9 mouse cellular contexts compared by ENCODE assay signal in genomic region chr6:8935705-8936104, GRCm38 (mm10). TPM values are rescaled to one million over a fixed set of nuclear protein-coding genes. Genes with fewer than 3 reads are reported as not detected.
DNase-seq lines count a peak whose midpoint lies in the region; ATAC-seq and TF ChIP-seq lines count a peak whose summit lies in the region.
"Had no signal": no experiment of that assay in that cellular context is flagged by ENCODE, and none has a peak within 500 bp of the region (broad histone marks: within the 10 kb centered on the region; RNA-seq: fewer than 3 reads in every experiment).

No protein-coding gene starts in this region.

- no peak overlapping the region for H3K4me3 ChIP-seq in intestine, embryonic 14.5 days (ENCODE audit: low read depth, low read length)
- H3K4me3 ChIP-seq in intestine, embryonic 16.5 days (ENCODE audit: low read length), result no peak overlapping the region
- no peak overlapping the region for H3K4me3 ChIP-seq in MEL (ENCODE audit: control insufficient read depth in 1 of 2, insufficient read depth in 1 of 2, low read depth in 2 of 2, low read length in 2 of 2)

- no peaks in the 10 kb centered on the region for H3K36me3 ChIP-seq in intestine, embryonic 14.5 days (ENCODE audit: control insufficient read depth, insufficient read depth, low read length)
- no peaks in the 10 kb centered on the region for H3K36me3 ChIP-seq in intestine, embryonic 16.5 days (ENCODE audit: control insufficient read depth, insufficient read depth, low read length)
- no peaks in the 10 kb centered on the region for H3K36me3 ChIP-seq in MEL (ENCODE audit: control insufficient read depth in 1 of 2, insufficient read depth in 2 of 2, low read length in 2 of 2)

- no peak for TF ChIP-seq POLR2A in MEL (IDR thresholded peaks at IDR 0.05; ENCODE audit: control insufficient read depth in 1 of 2, insufficient read depth in 1 of 2, low read depth in 1 of 2, low read length in 2 of 2, poor library complexity in 1 of 2)

- no peak overlapping the region for H3K27ac ChIP-seq in intestine, embryonic 14.5 days (ENCODE audit: low read depth)
- H3K27ac ChIP-seq in intestine, embryonic 16.5 days (ENCODE audit: low read length), result no peak overlapping the region
- H3K27ac ChIP-seq in MEL (ENCODE audit: control insufficient read depth, low read depth, low read length), result no peak overlapping the region
- H3K27ac ChIP-seq: macrophage had no signal

- WGBS in intestine, embryonic 14.5 days, result 16% methylated on average over 5 of the region's 5 CpGs
- WGBS in intestine, embryonic 16.5 days, result 13% methylated on average over 5 of the region's 5 CpGs

- H3K27me3 ChIP-seq in intestine, embryonic 14.5 days (replicated peaks; ENCODE audit: control insufficient read depth, insufficient read depth, low read length), result no peaks in the 10 kb centered on the region
- no peaks in the 10 kb centered on the region for H3K27me3 ChIP-seq in intestine, embryonic 16.5 days (replicated peaks; ENCODE audit: control insufficient read depth, insufficient read depth, low read length)
- H3K27me3 ChIP-seq in MEL (ENCODE audit: control insufficient read depth in 1 of 2, insufficient read depth in 2 of 2, low read length in 2 of 2), result no peaks in the 10 kb centered on the region; a peak in 1 of 4 replicates

- no peak overlapping the region for H3K4me2 ChIP-seq in intestine, embryonic 14.5 days (ENCODE audit: low read length)
- no peak overlapping the region for H3K4me2 ChIP-seq in intestine, embryonic 16.5 days (ENCODE audit: low read depth, low read length)

- no peaks in the 10 kb centered on the region for H3K4me1 ChIP-seq in intestine, embryonic 14.5 days (replicated peaks; ENCODE audit: control insufficient read depth, insufficient read depth, low read length)
- H3K4me1 ChIP-seq in intestine, embryonic 16.5 days (ENCODE audit: control insufficient read depth, insufficient read depth, low read length), result no peaks in the 10 kb centered on the region
- no peaks in the 10 kb centered on the region for H3K4me1 ChIP-seq in MEL (ENCODE audit: control insufficient read depth in 1 of 2, insufficient read depth in 2 of 2, low read length in 2 of 2)

- no peak for ATAC-seq in intestine, embryonic 14.5 days (replicated peaks; ENCODE audit: low FRiP score, low TSS enrichment, low read depth)
- no peak for ATAC-seq in intestine, embryonic 16.5 days
- ATAC-seq in hematopoietic stem cell, adult 5-6 weeks (replicated peaks in 1 of 2; ENCODE audit: insufficient read depth in 1 of 2, low FRiP score in 2 of 2, low TSS enrichment in 1 of 2, low read depth in 1 of 2, poor library complexity in 2 of 2, severe bottlenecking in 2 of 2), result peak; percentile 83 to 84

- TF ChIP-seq RAD21 in MEL (IDR thresholded peaks at IDR 0.05; ENCODE audit: low read depth, low read length), result peak; percentile 93

- no peak overlapping the region for H3K9ac ChIP-seq in intestine, embryonic 14.5 days (ENCODE audit: low read length)
- H3K9ac ChIP-seq in intestine, embryonic 16.5 days (ENCODE audit: low read depth, low read length), result no peak overlapping the region
- no peak overlapping the region for H3K9ac ChIP-seq in MEL (ENCODE audit: control insufficient read depth, low read depth, low read length, poor library complexity, severe bottlenecking)

- intact Hi-C loops in left cerebral cortex, postnatal 4 days (cut with DNase I), result no loop called here

- TF ChIP-seq CTCF in MEL (IDR thresholded peaks at IDR 0.05 in 2 of 3, conservative IDR thresholded peaks at IDR 0.05 in 1 of 3; ENCODE audit: control insufficient read depth in 1 of 3, insufficient read depth in 1 of 3, low read depth in 2 of 3, low read length in 3 of 3, poor library complexity in 1 of 3, severe bottlenecking in 1 of 3), result peak; percentile 33 to 76 (median 55); a peak in 5 of 6 replicates

- H3K79me2 ChIP-seq in MEL (ENCODE audit: control insufficient read depth, insufficient read depth, low read length, poor library complexity), result no peaks in the 10 kb centered on the region

- no peak for TF ChIP-seq EP300 in MEL (IDR thresholded peaks at IDR 0.05; ENCODE audit: low read depth in 1 of 2, low read length in 2 of 2)

- no peaks in the 10 kb centered on the region for H3K9me3 ChIP-seq in intestine, embryonic 14.5 days (ENCODE audit: control insufficient read depth, low read length)
- H3K9me3 ChIP-seq in intestine, embryonic 16.5 days (ENCODE audit: control insufficient read depth, low read length), result no peaks in the 10 kb centered on the region
- no peaks in the 10 kb centered on the region for H3K9me3 ChIP-seq in MEL (replicated peaks; ENCODE audit: insufficient read depth, low read length)

- DNase-seq in intestine, embryonic 14.5 days (ENCODE audit: low spot score), result peak; percentile 57
- DNase-seq in MEL (ENCODE audit: low read depth, low spot score), result peak; percentile 75
- peak; percentile 31 to 74 for DNase-seq in cerebellum, postnatal 36 days
- peak; percentile 65 for DNase-seq in left cerebral cortex, postnatal 4 days
- peak; percentile 33 for DNase-seq in neural tube, embryonic 10.5 days (ENCODE audit: extremely low spot score, low spot score)
- DNase-seq in urinary bladder, postnatal 36 days (ENCODE audit: low spot score in 2 of 2), result no peak

TF ChIP-seq in MEL, 35 proteins besides CTCF, POLR2A, EP300 and RAD21:
- TF ChIP-seq CHD2 (IDR thresholded peaks at IDR 0.05; ENCODE audit: low read length), result no peak
- TF ChIP-seq MYC (IDR thresholded peaks at IDR 0.05; ENCODE audit: low read depth, low read length), result no peak
- TF ChIP-seq ZC3H11A (IDR thresholded peaks at IDR 0.05; ENCODE audit: low read depth, low read length), result peak; percentile 74
- TF ChIP-seq SMC3 (IDR thresholded peaks at IDR 0.05; ENCODE audit: low read depth, low read length), result peak; percentile 81

RNA-seq across cellular contexts. Expression of gene Nxph1, which starts 12.5 kb away (rescaled TPM):
- polyA plus RNA-seq in intestine, embryonic 14.5 days (2014; fragmentation: Nextera tagmentation; extraction: Ambion mirVana), result 0.08 TPM in 1 of 2 replicates, not detected in the other
- 0.11 and 0.34 TPM in 2 replicates for polyA plus RNA-seq in intestine, embryonic 16.5 days (2015; fragmentation: Nextera tagmentation; extraction: Ambion mirVana)
- not detected in 2 replicates for total RNA-seq in MEL (2012; rRNA removed)
- not detected for polyA plus RNA-seq in MEL (2012; ENCODE audit: insufficient read depth in 1 of 2, insufficient read length in 2 of 2, low read depth in 1 of 2, low replicate concordance in 2 of 2, missing spikeins in 1 of 2)
- 0.75 TPM in 1 of 2 replicates, not detected in the other for total RNA-seq in hematopoietic stem cell, adult 5-6 weeks (2017)
- 10 to 100 TPM; 67.6 to 70.0 TPM for total RNA-seq in left cerebral cortex, postnatal 4 days (2021)
- polyA plus RNA-seq: macrophage had no signal

Comparison
In these comparisons a context has a peak if more than half of its experiments do, and no peak if none do; other contexts are left out.
1. ATAC-seq: peak in hematopoietic stem cell, adult 5-6 weeks (2 of 2); none in intestine, embryonic 14.5 days (single experiment) and intestine, embryonic 16.5 days (single experiment).
2. DNase-seq: peak in intestine, embryonic 14.5 days (single experiment), MEL (single experiment), cerebellum, postnatal 36 days (2 of 2), left cerebral cortex, postnatal 4 days (single experiment) and neural tube, embryonic 10.5 days (single experiment); none in urinary bladder, postnatal 36 days (0 of 2).
3. RNA of gene Nxph1, which starts 12.5 kb away (total RNA-seq): 67.6 to 70.0 TPM in left cerebral cortex, postnatal 4 days; not detected in MEL and 0.75 TPM in hematopoietic stem cell, adult 5-6 weeks; every median in the first group is over 10 times any median in the second.